In the genomic region with DNA sequence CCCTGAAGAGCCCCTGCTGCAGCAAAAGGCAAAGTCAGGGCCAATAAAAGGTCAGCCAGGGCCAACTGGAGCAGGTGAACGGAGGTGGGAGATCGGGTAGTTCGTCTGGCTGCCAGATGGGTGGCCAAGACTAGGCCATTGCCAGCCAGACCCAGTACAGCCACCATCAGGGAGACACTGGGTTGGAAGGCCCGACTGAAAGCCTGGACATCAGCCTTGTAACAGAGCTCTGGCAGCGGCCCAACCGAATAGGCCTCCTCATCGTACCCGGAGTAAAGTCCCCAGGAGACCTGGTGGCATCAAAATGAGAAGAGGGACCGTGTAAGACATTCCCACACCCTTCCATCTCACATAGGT, we compare ENCODE assay signal across 8 mouse cellular contexts. TPM values are rescaled to one million over a fixed set of nuclear protein-coding genes. Genes with fewer than 3 reads are reported as not detected.
DNase-seq lines count a peak whose midpoint lies in the region; ATAC-seq and TF ChIP-seq lines count a peak whose summit lies in the region.

No protein-coding gene starts in this region.

- DNase-seq in liver, adult 2 months (ENCODE audit: extremely low read depth, low read depth, low spot score), result no peak
- no peak for DNase-seq in liver
- DNase-seq in urinary bladder, postnatal 25 days (ENCODE audit: low spot score), result no peak
- no peak for DNase-seq in layer of hippocampus, adult 9-10 months (ENCODE audit: low spot score)

- no peaks in the 10 kb centered on the region for H3K27me3 ChIP-seq in liver, adult 2 months (ENCODE audit: control insufficient read depth, insufficient read depth, low read length)
- H3K27me3 ChIP-seq in embryonic facial prominence, embryonic 12.5 days, result peaks cover 79% of the 10 kb centered on the region
- peaks cover 24% of the 10 kb centered on the region for H3K27me3 ChIP-seq in hindbrain, embryonic 15.5 days
- peaks cover 19% of the 10 kb centered on the region for H3K27me3 ChIP-seq in midbrain, embryonic 16.5 days (ENCODE audit: control insufficient read depth, insufficient read depth, low read depth, low read length)

- no peak overlapping the region for H3K27ac ChIP-seq in liver, adult 2 months (replicated peaks; ENCODE audit: insufficient read depth, low read depth, low read length)
- H3K27ac ChIP-seq in embryonic facial prominence, embryonic 12.5 days, result 0 out of 2 replicates have a peak overlapping the region, but pooled peaks have one; percentile 26
- H3K27ac ChIP-seq in hindbrain, embryonic 15.5 days (replicated peaks), result peak overlapping the region; percentile 72
- H3K27ac ChIP-seq in midbrain, embryonic 16.5 days (ENCODE audit: low read length), result no peak overlapping the region; the same call in 1 of the 2 replicates

- no peaks in the 10 kb centered on the region for H3K9me3 ChIP-seq in embryonic facial prominence, embryonic 12.5 days
- no peaks in the 10 kb centered on the region for H3K9me3 ChIP-seq in hindbrain, embryonic 15.5 days
- no peaks in the 10 kb centered on the region for H3K9me3 ChIP-seq in midbrain, embryonic 16.5 days (replicated peaks; ENCODE audit: control insufficient read depth, low read length, poor library complexity, severe bottlenecking)

- H3K4me1 ChIP-seq in liver, adult 2 months (ENCODE audit: control insufficient read depth, insufficient read depth, low read length), result peaks cover 21% of the 10 kb centered on the region
- H3K4me1 ChIP-seq in embryonic facial prominence, embryonic 12.5 days, result peaks cover 57% of the 10 kb centered on the region
- peaks cover 79% of the 10 kb centered on the region for H3K4me1 ChIP-seq in hindbrain, embryonic 15.5 days (replicated peaks)
- peaks cover 58% of the 10 kb centered on the region for H3K4me1 ChIP-seq in midbrain, embryonic 16.5 days (ENCODE audit: control insufficient read depth, insufficient read depth, low read length)

- H3K79me2 ChIP-seq in liver, adult 2 months (ENCODE audit: control insufficient read depth, insufficient read depth, low read length), result peaks cover 9% of the 10 kb centered on the region; the same call in 1 of the 2 replicates

- 41% methylated on average over 9 of the region's 9 CpGs for WGBS in liver, adult 2 months
- WGBS in embryonic facial prominence, embryonic 12.5 days, result 30% methylated on average over 9 of the region's 9 CpGs
- WGBS in hindbrain, embryonic 15.5 days, result 15% methylated on average over 9 of the region's 9 CpGs
- WGBS in midbrain, embryonic 16.5 days, result 9% methylated on average over 9 of the region's 9 CpGs

- no peak for ATAC-seq in embryonic facial prominence, embryonic 12.5 days (ENCODE audit: insufficient number of reproducible peaks, insufficient read depth, low FRiP score, low TSS enrichment)
- no peak for ATAC-seq in hindbrain, embryonic 15.5 days (ENCODE audit: low FRiP score, low read depth)
- ATAC-seq in midbrain, embryonic 16.5 days, result no peak
- ATAC-seq in CD4-positive, CD25-positive, alpha-beta regulatory T cell, adult 4 months, result no peak

- H3K36me3 ChIP-seq in liver, adult 2 months (ENCODE audit: control insufficient read depth, insufficient read depth, low read length), result no peaks in the 10 kb centered on the region
- no peaks in the 10 kb centered on the region for H3K36me3 ChIP-seq in embryonic facial prominence, embryonic 12.5 days
- H3K36me3 ChIP-seq in hindbrain, embryonic 15.5 days, result no peaks in the 10 kb centered on the region
- no peaks in the 10 kb centered on the region for H3K36me3 ChIP-seq in midbrain, embryonic 16.5 days (ENCODE audit: control insufficient read depth, insufficient read depth, low read length)

- TF ChIP-seq CTCF in liver, adult 2 months (IDR thresholded peaks at IDR 0.05; ENCODE audit: low read depth, low read length), result no peak

- H3K4me3 ChIP-seq in liver, adult 2 months (ENCODE audit: insufficient read depth, low read depth, low read length), result peak overlapping the region; percentile 63; the same call in 1 of the 2 replicates
- peak overlapping the region; percentile 30 for H3K4me3 ChIP-seq in embryonic facial prominence, embryonic 12.5 days
- peak overlapping the region; percentile 54 for H3K4me3 ChIP-seq in hindbrain, embryonic 15.5 days
- H3K4me3 ChIP-seq in midbrain, embryonic 16.5 days (ENCODE audit: low read depth, low read length), result peak overlapping the region; percentile 26

- no peak for TF ChIP-seq POLR2A in liver, adult 2 months (IDR thresholded peaks at IDR 0.05; ENCODE audit: extremely low read depth, insufficient read depth, low read length)

- peak overlapping the region; percentile 77 for H3K9ac ChIP-seq in liver, adult 2 months (ENCODE audit: low read depth, low read length)
- peak overlapping the region; percentile 30; the same call in 1 of the 2 replicates for H3K9ac ChIP-seq in embryonic facial prominence, embryonic 12.5 days
- H3K9ac ChIP-seq in hindbrain, embryonic 15.5 days, result peak overlapping the region; percentile 32
- H3K9ac ChIP-seq in midbrain, embryonic 16.5 days (ENCODE audit: low read depth, low read length), result peak overlapping the region; percentile 51

- peak overlapping the region; percentile 68 for H3K4me2 ChIP-seq in embryonic facial prominence, embryonic 12.5 days (replicated peaks)
- peak overlapping the region; percentile 65 for H3K4me2 ChIP-seq in hindbrain, embryonic 15.5 days
- peak overlapping the region; percentile 57 for H3K4me2 ChIP-seq in midbrain, embryonic 16.5 days (ENCODE audit: low read length)

RNA-seq across cellular contexts. Expression of a gene that starts 0.9 kb away (rescaled TPM):
- total RNA-seq in liver, adult 2 months (2014; rRNA removed), result 0.13 TPM in 1 of 2 replicates, not detected in the other
- 0.05 and 0.13 TPM in 2 replicates for polyA plus RNA-seq in liver, adult 2 months (2012; rRNA removed)
- polyA plus RNA-seq in embryonic facial prominence, embryonic 12.5 days (2016; fragmentation: Nextera tagmentation; extraction: Ambion mirVana), result 0.13 and 0.24 TPM in 2 replicates
- 0.63 and 0.70 TPM in 2 replicates for polyA plus RNA-seq in hindbrain, embryonic 15.5 days (2015; fragmentation: Nextera tagmentation; extraction: Ambion mirVana)
- 0.47 and 0.62 TPM in 2 replicates for polyA plus RNA-seq in midbrain, embryonic 16.5 days (2015; fragmentation: Nextera tagmentation; extraction: Ambion mirVana)
- polyA plus RNA-seq in CD4-positive, CD25-positive, alpha-beta regulatory T cell, adult 4 months (2017; shearing (Covaris generic)), result 1 to 10 TPM in 1 of 2 experiments, under 1 TPM in 1; 0.36 to 2.0 TPM

RNA-seq across cellular contexts. Expression of a gene that starts 3.2 kb away (rescaled TPM):
- total RNA-seq in liver, adult 2 months (2014; rRNA removed), result 3.9 and 4.0 TPM in 2 replicates
- polyA plus RNA-seq in liver, adult 2 months (2012; rRNA removed), result 10.5 and 11.5 TPM in 2 replicates
- polyA plus RNA-seq in embryonic facial prominence, embryonic 12.5 days (2016; fragmentation: Nextera tagmentation; extraction: Ambion mirVana), result 10.3 and 11.9 TPM in 2 replicates
- 9.5 and 11.8 TPM in 2 replicates for polyA plus RNA-seq in hindbrain, embryonic 15.5 days (2015; fragmentation: Nextera tagmentation; extraction: Ambion mirVana)
- 6.5 and 7.6 TPM in 2 replicates for polyA plus RNA-seq in midbrain, embryonic 16.5 days (2015; fragmentation: Nextera tagmentation; extraction: Ambion mirVana)
- not detected for polyA plus RNA-seq in CD4-positive, CD25-positive, alpha-beta regulatory T cell, adult 4 months (2017; shearing (Covaris generic))

RNA-seq across cellular contexts. Expression of a gene that starts 4.0 kb away (rescaled TPM):
- total RNA-seq in liver, adult 2 months (2014; rRNA removed), result 0.40 and 0.46 TPM in 2 replicates
- 0.87 and 0.88 TPM in 2 replicates for polyA plus RNA-seq in liver, adult 2 months (2012; rRNA removed)
- polyA plus RNA-seq in embryonic facial prominence, embryonic 12.5 days (2016; fragmentation: Nextera tagmentation; extraction: Ambion mirVana), result 0.50 and 0.60 TPM in 2 replicates
- polyA plus RNA-seq in hindbrain, embryonic 15.5 days (2015; fragmentation: Nextera tagmentation; extraction: Ambion mirVana), result 7.5 and 8.0 TPM in 2 replicates
- 4.2 and 4.7 TPM in 2 replicates for polyA plus RNA-seq in midbrain, embryonic 16.5 days (2015; fragmentation: Nextera tagmentation; extraction: Ambion mirVana)
- under 1 TPM in 1 of 2 experiments, not detected in 1; 0.17 TPM for polyA plus RNA-seq in CD4-positive, CD25-positive, alpha-beta regulatory T cell, adult 4 months (2017; shearing (Covaris generic))

RNA-seq across cellular contexts. Expression of a gene that starts 18.7 kb away (rescaled TPM):
- total RNA-seq in liver, adult 2 months (2014; rRNA removed), result not detected in 2 replicates
- 0.10 and 0.17 TPM in 2 replicates for polyA plus RNA-seq in liver, adult 2 months (2012; rRNA removed)
- 9.4 and 10.8 TPM in 2 replicates for polyA plus RNA-seq in embryonic facial prominence, embryonic 12.5 days (2016; fragmentation: Nextera tagmentation; extraction: Ambion mirVana)
- 48.0 and 53.1 TPM in 2 replicates for polyA plus RNA-seq in hindbrain, embryonic 15.5 days (2015; fragmentation: Nextera tagmentation; extraction: Ambion mirVana)
- 62.9 and 71.4 TPM in 2 replicates for polyA plus RNA-seq in midbrain, embryonic 16.5 days (2015; fragmentation: Nextera tagmentation; extraction: Ambion mirVana)
- polyA plus RNA-seq in CD4-positive, CD25-positive, alpha-beta regulatory T cell, adult 4 months (2017; shearing (Covaris generic)), result 1 to 10 TPM; 1.4 to 3.5 TPM

RNA-seq across cellular contexts. Expression of a gene that starts 51.9 kb away (rescaled TPM):
- 10.5 and 10.8 TPM in 2 replicates for total RNA-seq in liver, adult 2 months (2014; rRNA removed)
- 7.5 and 9.2 TPM in 2 replicates for polyA plus RNA-seq in liver, adult 2 months (2012; rRNA removed)
- 15.6 and 17.3 TPM in 2 replicates for polyA plus RNA-seq in embryonic facial prominence, embryonic 12.5 days (2016; fragmentation: Nextera tagmentation; extraction: Ambion mirVana)
- 26.5 and 27.4 TPM in 2 replicates for polyA plus RNA-seq in hindbrain, embryonic 15.5 days (2015; fragmentation: Nextera tagmentation; extraction: Ambion mirVana)
- polyA plus RNA-seq in midbrain, embryonic 16.5 days (2015; fragmentation: Nextera tagmentation; extraction: Ambion mirVana), result 30.8 and 34.4 TPM in 2 replicates
- polyA plus RNA-seq in CD4-positive, CD25-positive, alpha-beta regulatory T cell, adult 4 months (2017; shearing (Covaris generic)), result 10 to 100 TPM; 57.3 to 85.6 TPM

Comparison
In these comparisons a context has a peak if more than half of its experiments do, and no peak if none do; other contexts are left out.
1. H3K27ac ChIP-seq: peak in embryonic facial prominence, embryonic 12.5 days (single experiment) and hindbrain, embryonic 15.5 days (single experiment); none in liver, adult 2 months (single experiment) and midbrain, embryonic 16.5 days (single experiment).
2. Peak in every context shown above with its lines, with median percentiles within 50 percentile points of each other: H3K4me3 ChIP-seq, H3K9ac ChIP-seq and H3K4me2 ChIP-seq.